Mouse (Mus musculus): ENCODE results near the gene Safb2.
"Not testable (repeated sequence)": the region's sequence is repeated elsewhere in the genome, so short reads cannot be mapped to it uniquely, and the experiment has no call there.

The Safb2 gene

DNA sequence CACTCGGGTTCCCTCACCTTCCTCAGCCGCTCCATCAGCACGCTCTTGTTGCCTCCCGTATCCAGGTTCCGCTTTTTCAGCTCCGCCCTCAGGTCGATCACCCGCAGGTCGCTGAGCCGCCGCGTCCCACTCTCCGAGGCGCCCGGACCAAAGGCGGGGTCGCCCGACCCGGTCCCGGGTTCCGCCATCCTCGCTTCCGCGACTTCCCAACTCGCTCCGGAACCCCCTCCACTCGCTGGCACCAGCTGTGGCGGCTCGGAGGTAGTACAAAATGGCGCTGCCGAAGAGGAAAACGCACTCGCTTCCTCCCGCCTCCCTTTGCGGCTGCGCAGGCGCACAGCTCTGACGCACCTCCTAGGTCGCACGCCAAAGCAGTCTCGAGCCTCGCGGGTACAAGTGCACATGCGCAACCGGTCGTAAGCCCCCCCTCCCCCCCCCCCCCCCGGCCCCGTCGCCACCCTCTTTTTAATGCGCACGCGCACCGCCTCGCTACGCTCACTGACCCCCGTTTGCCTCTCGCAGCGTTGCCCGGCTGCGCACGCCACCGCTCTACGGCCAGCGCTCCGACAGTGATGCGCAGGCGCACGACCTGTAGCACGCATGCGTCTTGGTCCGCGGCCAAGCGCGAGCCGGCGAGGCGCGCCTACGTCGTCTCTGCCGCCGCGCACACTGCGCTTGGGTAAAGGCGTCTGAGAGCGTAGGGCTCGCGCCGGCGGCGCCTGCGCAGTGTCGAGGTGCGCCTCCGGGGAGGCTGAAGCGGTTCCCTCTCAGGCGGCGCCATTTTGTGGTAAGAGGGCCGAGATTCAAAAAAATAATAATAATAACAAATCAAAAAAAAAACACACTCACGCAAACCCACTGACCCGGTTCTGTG lies at the start of gene Safb2, which contains the start of gene Safb:
Gene Safb2, minus strand, starts transcription at position 329 of the 874 bp plus-strand sequence.
Gene Safb, plus strand, starts transcription at position 569 of the 874 bp plus-strand sequence.
- DNase-seq (ENCODE audit: low spot score), result peak; percentile 99

DNA sequence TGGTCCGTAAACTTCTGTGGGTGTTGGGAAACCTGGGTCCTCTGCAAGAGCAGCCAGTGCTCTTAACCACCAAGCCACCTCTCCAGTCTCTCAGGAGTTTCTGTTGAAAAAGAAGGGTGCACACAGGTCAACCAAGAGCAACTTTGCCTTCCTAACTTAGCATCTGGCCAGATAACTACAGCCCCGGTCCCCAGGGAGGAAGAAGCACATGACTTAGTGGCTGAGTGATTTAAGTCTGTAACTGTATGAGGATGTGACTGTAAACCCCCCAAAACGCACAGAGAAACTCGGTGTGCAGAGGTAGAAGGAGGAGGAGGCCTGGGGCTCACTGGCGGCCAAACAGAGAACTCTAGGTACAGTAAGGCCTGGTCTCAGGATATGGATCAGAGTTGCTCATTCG lies 49.6 kb upstream of the Safb2 start:
- no peak for DNase-seq (ENCODE audit: low spot score)

GRCm38 (mm10) chr17:56631807-56632206 lies 47.4 kb upstream of the Safb2 start:
- DNase-seq (ENCODE audit: low spot score), result no peak

GRCm38 (mm10) chr17:56629800-56630781 lies 45.7 kb upstream of the Safb2 start:
- DNase-seq (ENCODE audit: low spot score), result not testable (repeated sequence)

GRCm38 (mm10) chr17:56627530-56628277 lies 43.3 kb upstream of the Safb2 start, which contains the start of gene Catsperd:
Gene Catsperd (plus strand): TSS chr17:56628143.
- DNase-seq (ENCODE audit: low spot score), result peak; percentile 29

DNA sequence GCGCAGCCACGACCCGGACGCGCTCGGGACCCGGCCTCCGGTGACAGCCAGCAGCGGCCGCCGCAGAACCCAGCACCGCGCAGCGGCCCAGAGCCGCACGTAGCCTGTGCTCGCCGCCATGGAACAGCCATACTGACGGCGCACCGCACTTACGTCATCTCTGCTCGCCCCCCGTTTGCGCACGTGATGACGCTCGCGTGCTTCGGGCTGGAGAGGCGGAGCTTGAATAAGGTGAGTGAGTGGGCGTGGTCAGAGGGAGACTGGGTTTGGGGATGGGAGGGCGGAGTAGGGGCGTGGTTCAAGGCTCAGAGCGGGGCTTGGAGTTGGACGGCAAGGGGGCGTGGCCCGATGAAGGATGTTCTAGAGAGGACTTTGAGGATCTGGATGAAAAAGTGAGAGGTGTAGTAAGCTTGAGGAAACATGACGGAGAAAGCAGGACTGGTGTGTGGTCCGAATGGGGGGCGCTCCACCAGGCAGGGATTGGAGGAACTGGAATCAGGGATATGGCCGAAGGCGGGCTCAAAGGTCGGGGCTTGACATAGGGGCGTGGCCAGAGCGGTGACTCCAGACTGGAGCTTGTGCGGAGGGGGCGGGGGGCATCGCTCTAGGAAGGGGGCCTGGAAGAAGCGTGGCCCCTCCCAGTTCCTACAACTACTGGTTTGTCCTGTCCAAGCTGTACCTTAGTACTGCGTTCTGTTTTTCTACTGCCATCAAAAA lies 42.5 kb upstream of the Safb2 start, which contains the start of gene Lonp1:
Gene Lonp1, minus strand, starts transcription at position 134 of the 717 bp plus-strand sequence.
- peak; percentile 95 for DNase-seq (ENCODE audit: low spot score)

DNA sequence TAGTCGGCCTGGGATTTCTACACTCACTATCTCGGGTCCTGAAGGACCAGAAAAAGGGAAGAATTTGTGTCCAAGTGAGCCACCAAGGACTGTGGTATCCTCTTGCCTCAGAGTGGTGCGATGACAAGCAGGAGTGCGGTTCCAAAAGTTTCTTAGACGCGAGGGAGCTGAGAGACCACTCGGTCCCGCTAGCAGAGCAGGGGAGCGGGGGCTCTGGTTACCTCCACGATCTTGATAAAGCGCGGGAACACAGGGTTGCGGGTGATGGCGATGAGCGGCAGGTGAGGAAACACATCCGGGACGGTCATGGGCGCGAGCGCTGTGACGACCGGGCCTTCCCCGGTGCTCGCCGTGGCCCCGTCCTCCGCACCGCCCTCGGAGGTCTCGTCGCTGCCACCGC lies 41.9 kb upstream of the Safb2 start:
- DNase-seq (ENCODE audit: low spot score), result no peak

- no peak for DNase-seq (ENCODE audit: low spot score)
These were observed 41.1 kb upstream of the Safb2 start for GRCm38 (mm10) chr17:56625495-56625894.

DNA sequence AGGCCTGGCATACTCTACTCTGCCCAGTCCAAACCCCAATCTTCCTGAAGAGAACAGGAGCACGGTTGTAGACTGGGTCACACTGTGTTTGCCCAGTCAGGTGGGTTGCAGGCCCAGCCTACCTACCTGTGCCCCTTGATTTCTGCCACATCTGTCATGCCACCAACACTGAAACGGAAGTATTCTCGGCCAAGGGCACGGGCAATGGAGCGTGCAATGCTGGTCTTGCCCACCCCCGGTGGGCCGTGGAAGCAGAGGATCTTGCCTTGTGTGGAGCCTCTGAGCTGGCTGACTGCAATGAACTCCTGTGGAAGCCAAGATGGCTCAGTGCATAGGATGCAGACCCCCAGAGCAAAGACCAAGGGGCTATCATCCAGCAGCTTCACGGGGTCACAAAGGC lies 33.2 kb upstream of the Safb2 start:
- no peak for DNase-seq (ENCODE audit: low spot score)

DNA sequence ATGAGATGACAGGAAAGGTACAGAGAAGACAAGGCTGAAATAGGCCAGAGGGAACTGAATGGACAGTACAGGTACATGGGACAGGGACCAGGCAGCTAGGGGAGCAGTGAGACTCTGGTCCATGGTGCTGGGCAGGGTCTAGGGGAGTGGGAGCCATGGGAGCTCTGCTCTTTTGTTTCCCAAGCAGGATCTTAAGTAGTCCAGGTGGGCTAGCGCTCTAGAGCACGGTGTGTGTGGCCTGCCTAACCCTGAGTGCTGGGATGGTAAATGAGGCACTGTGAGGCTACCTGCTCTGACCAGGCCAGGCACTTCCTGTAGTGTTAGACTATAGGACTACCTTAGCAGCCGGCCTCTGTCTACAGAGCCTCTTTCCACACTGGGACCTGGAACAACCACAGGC lies 32.3 kb upstream of the Safb2 start:
- no peak for DNase-seq (ENCODE audit: low spot score)

- DNase-seq (ENCODE audit: low spot score), result no peak
These were observed 31.4 kb upstream of the Safb2 start for GRCm38 (mm10) chr17:56615792-56616191.

GRCm38 (mm10) chr17:56615136-56615784 lies 30.9 kb upstream of the Safb2 start:
- DNase-seq (ENCODE audit: low spot score), result no peak

GRCm38 (mm10) chr17:56614391-56615135 lies 30.2 kb upstream of the Safb2 start:
- no peak for DNase-seq (ENCODE audit: low spot score)

DNA sequence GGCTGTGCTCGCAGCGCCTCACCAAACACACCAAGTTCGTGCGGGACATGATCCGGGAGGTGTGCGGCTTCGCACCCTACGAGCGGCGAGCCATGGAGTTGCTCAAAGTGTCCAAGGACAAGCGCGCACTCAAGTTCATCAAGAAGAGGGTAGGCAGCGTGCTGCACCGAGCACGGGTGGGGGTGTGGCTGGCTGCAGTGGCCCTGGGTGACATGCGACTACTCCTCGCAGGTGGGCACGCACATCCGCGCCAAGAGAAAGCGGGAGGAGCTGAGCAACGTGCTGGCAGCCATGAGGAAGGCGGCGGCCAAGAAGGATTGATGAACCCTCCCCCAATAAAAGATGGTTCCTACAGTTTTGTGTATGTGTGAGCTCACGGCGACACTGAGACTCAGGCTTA lies 29.5 kb upstream of the Safb2 start:
- peak; percentile 28 for DNase-seq (ENCODE audit: low spot score)

DNA sequence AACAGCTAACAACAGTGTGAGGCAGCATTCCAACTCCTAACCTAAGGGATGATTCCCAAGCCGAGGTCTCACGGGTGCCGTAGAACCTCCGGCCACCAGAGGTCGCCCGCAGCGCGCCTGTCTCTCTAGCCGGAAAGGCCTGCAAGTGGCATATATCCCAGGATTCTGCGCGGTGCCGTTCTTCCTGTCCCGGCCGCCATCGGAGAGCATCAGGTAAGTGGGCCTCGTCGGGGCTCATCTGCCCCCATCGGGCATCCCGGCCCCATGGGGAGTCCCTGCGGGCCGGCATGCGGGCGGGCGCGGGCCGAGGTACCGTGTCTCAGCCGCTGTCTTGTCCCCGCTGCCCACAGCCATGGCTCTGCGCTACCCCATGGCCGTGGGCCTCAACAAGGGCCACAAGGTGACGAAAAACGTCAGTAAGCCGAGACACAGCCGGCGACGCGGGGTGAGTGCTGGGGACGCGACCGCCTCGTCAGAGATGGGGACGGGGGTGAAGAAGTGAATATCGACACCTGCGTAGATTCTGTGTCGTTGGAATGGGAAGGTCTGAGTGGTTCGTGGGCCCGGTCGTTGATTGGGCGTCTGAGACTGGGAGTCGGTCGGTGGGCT lies 29.0 kb upstream of the Safb2 start, which contains the start of gene Rpl36:
Gene Rpl36, plus strand, starts transcription at position 181 of the 609 bp plus-strand sequence.
- DNase-seq (ENCODE audit: low spot score), result peak; percentile 96

- not testable (repeated sequence) for DNase-seq (ENCODE audit: low spot score)
These were observed 28.2 kb upstream of the Safb2 start for GRCm38 (mm10) chr17:56612565-56612939.

DNA sequence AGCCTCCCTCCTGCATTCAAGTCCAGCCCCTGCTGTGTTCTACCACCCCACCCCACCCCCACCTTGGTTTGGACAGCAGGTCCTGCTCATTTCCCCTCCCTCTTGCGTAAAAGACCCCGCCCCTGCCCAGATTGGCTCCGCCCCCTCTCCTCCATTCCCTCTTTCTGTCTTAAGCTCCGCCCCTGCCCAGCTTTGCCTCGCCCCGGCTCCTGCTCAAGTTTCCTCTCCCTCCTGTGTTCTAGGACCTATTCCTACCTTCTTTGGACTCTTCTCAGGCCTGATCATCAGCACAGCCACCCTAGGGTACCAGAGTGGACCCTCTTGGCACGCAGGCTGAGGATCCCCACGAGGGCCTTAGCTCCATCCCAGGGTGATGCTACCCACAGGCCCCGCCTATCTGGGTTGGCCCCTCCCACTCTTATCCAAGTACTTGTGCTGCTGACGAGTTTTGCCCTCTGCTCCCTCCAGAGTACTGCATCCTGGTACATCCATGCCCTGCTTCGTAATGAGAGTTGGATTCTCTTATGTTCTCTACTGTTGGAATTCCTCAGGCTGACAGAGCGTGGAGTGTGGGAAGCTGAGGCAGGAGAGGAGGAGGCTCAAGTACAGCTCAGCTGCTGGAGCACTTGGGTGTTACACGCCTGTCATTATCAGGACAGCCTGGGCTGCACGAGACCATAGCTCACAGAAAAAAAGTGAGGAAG lies 27.6 kb upstream of the Safb2 start:
- DNase-seq (ENCODE audit: low spot score), result peak; percentile 28

GRCm38 (mm10) chr17:56611323-56611722 lies 26.9 kb upstream of the Safb2 start:
- DNase-seq (ENCODE audit: low spot score), result no peak

Measured in urinary bladder, postnatal 25 days (tissue).